Mouse (Mus musculus) intestine, embryonic 16.5 days (tissue): Measurements from ENCODE around the gene Scrn2. TPM values are rescaled to one million over a fixed set of nuclear protein-coding genes. Genes with fewer than 3 reads are reported as not detected.

ENCODE experiments used
- ATAC-seq: fragments of 200-750 bp; cut with Nextera tagmentation; 2 replicates; pipeline ENCODE4 v1.8.0; 2017; ENCODE audit warnings: moderate TSS enrichment, moderate library complexity
- H3K27ac ChIP-seq: fragments of 300-500 bp; sonication (generic); 2 replicates; pipeline ENCODE4 v1.5.1; 2014; ENCODE audit warnings: mild to moderate bottlenecking, low read length
- H3K27me3 ChIP-seq: fragments of 300-500 bp; sonication (generic); replicated peaks from 2 replicates; pipeline ENCODE4 v1.6.1; 2014; ENCODE audit warnings: low read length, control low read depth, mixed read lengths; ENCODE audit not compliant: control insufficient read depth, insufficient read depth
- H3K36me3 ChIP-seq: fragments of 300-500 bp; sonication (generic); 2 replicates; pipeline ENCODE4 v1.6.1; 2014; ENCODE audit warnings: low read length, control low read depth; ENCODE audit not compliant: control insufficient read depth, insufficient read depth
- H3K4me1 ChIP-seq: fragments of 300-500 bp; sonication (generic); 2 replicates; pipeline ENCODE4 v1.6.1; 2014; ENCODE audit warnings: low read length, control low read depth, mixed read lengths; ENCODE audit not compliant: control insufficient read depth, insufficient read depth
- H3K4me2 ChIP-seq: fragments of 300-500 bp; sonication (generic); 2 replicates; pipeline ENCODE4 v1.6.1; 2014; ENCODE audit warnings: low read depth, low read length, control low read depth
- H3K4me3 ChIP-seq: fragments of 300-500 bp; sonication (generic); 2 replicates; pipeline ENCODE4 v1.5.1; 2014; ENCODE audit warnings: mild to moderate bottlenecking, low read length
- H3K9ac ChIP-seq: fragments of 300-500 bp; sonication (generic); 2 replicates; pipeline ENCODE4 v1.6.1; 2014; ENCODE audit warnings: low read depth, low read length
- H3K9me3 ChIP-seq: fragments of 300-500 bp; sonication (generic); 2 replicates; pipeline ENCODE4 v1.6.1; 2016; ENCODE audit warnings: low read length, control low read depth; ENCODE audit not compliant: control insufficient read depth
- WGBS: fragments of 180-500 bp; shearing (Covaris S2); extraction: QIAGEN DNeasy Blood & Tissue Kit; methylation state at CpG from one replicate; pipeline ENCODE4 v1.1.7; 2014; 5-methylcytosine and 5-hydroxymethylcytosine counted together
- polyA plus RNA-seq: library from polyadenylated mRNA; unstranded; fragments of >200 nt; fragmentation: Nextera tagmentation; extraction: Ambion mirVana; gene quantifications from 2 replicates; pipeline ENCODE4 v1.2.1, GENCODE M21; 2015

Gene Scrn2
- polyA plus RNA-seq, 1 experiment from 2014 or later = 26.9 TPM

DNA sequence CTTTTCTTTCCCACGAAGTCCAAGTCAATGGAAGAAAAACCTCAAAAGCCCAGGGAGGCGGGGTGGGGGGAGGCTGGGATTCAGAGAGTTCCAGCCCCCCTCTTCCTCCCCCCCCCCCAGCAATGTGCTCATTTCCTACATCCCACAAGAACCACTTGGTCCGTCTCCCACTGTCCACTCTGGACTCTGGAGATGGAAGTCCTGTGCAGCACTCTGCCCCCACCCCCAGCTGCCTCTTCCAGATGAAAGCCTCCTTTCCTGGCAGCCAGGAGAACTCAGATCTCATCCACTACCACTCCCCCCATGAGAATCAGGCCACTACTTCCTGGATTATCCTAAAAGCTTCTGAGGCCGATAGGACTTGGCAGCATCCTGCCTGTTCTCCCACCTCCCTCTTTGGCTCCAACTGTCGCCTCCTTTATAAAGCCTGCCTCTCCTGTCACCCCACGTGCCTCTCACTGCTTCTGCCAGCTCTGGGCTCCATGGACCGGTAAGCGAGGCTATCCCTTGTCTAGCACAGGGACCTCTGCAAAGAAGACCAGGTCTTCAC, 16.5 kb upstream of the Scrn2 start, which contains the start of gene Sp6:
Gene Sp6, plus strand, starts transcription at position 274 of the 550 bp plus-strand sequence.
- no peak within 1 kb of the TSS for H3K27ac ChIP-seq
- peaks cover 33% of the 10 kb centered on the region for H3K27me3 ChIP-seq
- no peak within 1 kb of the TSS for H3K4me3 ChIP-seq
- H3K9me3 ChIP-seq = no peaks in the 10 kb centered on the region
- peaks cover 4% of the 10 kb centered on the region for H3K4me1 ChIP-seq
- H3K4me2 ChIP-seq = no peak within 1 kb of the TSS
- no peak for ATAC-seq
- no peak within 1 kb of the TSS for H3K9ac ChIP-seq
- H3K36me3 ChIP-seq = no peaks in the 10 kb centered on the region
- 33% methylated on average over 8 of the region's 8 CpGs for WGBS

DNA sequence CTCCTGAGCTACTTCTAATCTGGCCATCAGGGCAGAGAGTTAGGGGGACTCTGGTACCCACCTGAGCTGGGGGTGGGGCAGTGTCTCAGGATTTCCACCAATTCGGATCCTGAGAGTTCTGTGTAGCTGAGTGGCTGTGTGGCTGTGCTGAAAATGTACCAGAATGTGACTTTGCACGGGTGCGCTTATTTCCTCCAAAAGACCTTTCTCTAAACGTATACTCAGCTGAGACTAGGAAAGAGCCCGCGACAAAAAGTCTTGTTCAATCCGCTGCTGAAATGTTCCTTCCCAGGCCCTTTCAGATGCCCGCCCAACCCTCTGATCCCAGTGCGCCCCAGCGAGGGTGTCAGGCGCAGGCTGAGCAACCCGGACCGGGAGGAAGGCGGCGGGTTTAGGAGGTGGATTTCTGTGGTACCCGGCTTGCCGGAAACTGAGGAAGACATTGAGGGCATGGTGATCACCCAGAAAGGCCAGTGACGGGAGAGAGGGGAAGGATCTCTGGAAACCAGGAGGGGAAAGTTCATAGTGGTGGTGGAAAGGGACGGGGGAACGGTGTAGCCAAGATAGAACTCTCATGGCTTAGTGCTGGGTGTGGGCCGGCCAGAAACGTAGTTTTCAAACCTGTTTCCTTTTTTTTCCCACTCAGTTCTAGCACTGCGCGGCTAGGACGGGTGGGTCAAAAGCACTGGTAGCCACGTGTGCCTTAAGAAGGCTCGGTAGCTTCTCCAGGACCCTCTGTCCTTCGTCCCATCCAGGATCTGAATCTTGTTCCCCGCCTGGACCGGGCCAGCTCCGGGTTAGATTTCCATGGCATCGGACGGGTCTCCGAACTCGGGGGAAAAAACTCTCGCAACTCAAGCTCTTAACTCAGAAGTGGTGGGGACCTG, 11.8 kb upstream of the Scrn2 start:
- Histone ChIP-seq H3K4me1 (peaks cover 35% of the 10 kb centered on the region), H3K9me3 (no peaks in the 10 kb centered on the region), H3K27ac (no peak overlapping the region), H3K4me3 (peak overlapping the region; percentile 46), H3K9ac (0 out of 2 replicates have a peak overlapping the region, but pooled peaks have one; percentile 64), H3K36me3 (no peaks in the 10 kb centered on the region), H3K4me2 (peak overlapping the region; percentile 76), H3K27me3 (peaks cover 64% of the 10 kb centered on the region)
- ATAC-seq = no peak
- under 1% methylated on average over 36 of the region's 36 CpGs for WGBS

DNA sequence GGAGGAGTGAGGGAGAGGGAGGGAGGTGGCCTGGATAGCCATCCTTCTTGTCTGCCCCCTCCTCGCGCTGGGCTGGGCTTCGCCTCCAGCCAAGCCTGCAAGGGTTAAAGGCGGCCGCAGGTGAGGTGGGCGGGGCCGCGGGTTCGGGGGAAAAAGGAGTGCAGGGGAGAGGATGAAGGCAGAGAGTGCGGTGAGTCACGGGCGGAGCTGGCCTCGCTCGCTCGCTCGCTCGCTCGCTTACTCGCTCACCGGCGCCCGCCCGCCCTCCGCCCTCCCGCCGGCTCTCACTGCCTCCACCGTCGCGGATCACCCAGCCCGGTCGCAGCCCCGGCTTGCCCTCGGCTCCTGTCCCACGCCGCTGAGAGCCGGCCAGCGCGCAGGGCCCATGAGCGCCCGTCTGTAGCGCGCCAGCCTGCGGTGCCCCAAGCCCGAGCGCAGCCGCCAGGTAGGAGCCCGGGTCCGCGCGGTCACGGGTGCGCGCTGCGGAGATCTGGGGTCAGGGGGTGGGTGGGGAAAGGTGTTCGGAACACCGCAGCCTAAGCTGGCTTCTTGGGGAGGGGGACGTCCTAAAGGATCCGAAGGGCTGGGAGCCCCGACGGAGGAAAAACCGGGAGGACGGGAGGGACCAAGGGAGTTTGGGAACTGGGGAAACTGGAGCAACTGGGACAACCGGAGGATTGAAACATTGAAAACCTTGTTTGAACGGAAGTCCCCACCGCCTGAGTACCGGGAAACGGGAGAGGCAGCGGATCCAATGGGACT, 11.0 kb upstream of the Scrn2 start:
- peak overlapping the region; percentile 46 for H3K4me3 ChIP-seq
- WGBS = 1% methylated on average over 64 of the region's 68 CpGs
- no peaks in the 10 kb centered on the region for H3K36me3 ChIP-seq
- H3K9me3 ChIP-seq = no peaks in the 10 kb centered on the region
- H3K9ac ChIP-seq = peak overlapping the region; percentile 64
- H3K4me2 ChIP-seq = peak overlapping the region; percentile 76
- H3K27ac ChIP-seq = no peak overlapping the region
- peaks cover 35% of the 10 kb centered on the region for H3K4me1 ChIP-seq
- H3K27me3 ChIP-seq = peaks cover 66% of the 10 kb centered on the region
- peak; percentile 36 for ATAC-seq

DNA sequence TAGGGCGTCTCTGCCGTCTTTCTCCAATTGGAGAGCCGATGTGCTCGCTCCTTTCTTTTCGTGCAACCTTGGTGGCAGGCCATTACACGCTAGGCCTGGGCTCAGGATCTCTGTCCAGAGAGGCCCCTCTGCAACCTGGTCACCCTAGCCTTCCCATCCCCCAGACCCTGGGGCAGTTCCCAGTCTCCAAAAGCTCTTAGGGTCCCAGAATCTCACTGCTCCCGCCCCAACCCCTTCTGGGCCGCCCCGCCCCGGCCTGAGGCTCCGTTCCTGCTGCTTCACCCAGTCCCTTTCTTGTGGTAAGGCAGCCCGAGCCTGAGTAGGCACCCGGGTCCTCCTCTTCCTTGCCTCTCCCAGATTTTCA, 10.4 kb upstream of the Scrn2 start:
- H3K4me3 ChIP-seq = no peak overlapping the region; the same call in 1 of the 2 replicates
- peak overlapping the region; percentile 76; the same call in 1 of the 2 replicates for H3K4me2 ChIP-seq
- no peak for ATAC-seq
- H3K9ac ChIP-seq = no peak overlapping the region
- H3K9me3 ChIP-seq = no peaks in the 10 kb centered on the region
- WGBS = 10% methylated on average over 13 of the region's 13 CpGs
- no peaks in the 10 kb centered on the region for H3K36me3 ChIP-seq
- no peak overlapping the region for H3K27ac ChIP-seq
- H3K4me1 ChIP-seq = peaks cover 35% of the 10 kb centered on the region
- peaks cover 71% of the 10 kb centered on the region for H3K27me3 ChIP-seq

DNA sequence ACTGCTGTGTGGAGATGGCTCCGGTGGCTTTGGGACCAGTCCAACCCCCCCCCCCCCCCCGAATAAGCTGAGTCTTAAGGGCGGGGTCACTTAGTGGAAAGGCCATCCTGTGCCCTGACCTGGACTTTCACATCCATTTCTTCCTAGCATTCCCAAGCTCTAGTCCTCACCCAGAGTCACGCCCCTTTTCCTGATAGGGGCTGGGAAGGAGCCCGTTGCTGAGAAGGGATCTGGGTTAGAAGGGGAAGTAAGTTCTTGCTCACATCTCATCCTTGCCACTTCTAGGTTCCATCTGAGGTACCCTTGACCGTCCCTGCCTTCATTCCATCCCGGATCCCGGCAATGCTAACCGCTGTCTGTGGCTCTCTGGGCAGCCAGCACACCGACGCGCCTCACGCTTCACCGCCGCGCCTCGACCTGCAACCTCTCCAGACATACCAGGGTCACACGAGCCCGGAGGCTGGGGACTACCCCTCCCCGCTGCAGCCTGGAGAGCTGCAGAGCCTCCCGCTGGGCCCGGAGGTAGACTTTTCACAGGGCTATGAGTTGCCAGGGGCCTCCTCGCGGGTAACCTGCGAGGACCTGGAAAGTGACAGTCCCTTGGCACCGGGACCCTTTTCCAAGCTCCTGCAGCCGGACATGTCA, 8.5 kb upstream of the Scrn2 start:
- peaks cover 64% of the 10 kb centered on the region for H3K27me3 ChIP-seq
- WGBS = 1% methylated on average over 27 of the region's 27 CpGs
- peak overlapping the region; percentile 98 for H3K4me2 ChIP-seq
- 0 out of 2 replicates have a peak, but pooled peaks have one; percentile 11 for ATAC-seq
- no peak overlapping the region for H3K27ac ChIP-seq
- peaks cover 45% of the 10 kb centered on the region for H3K4me1 ChIP-seq
- H3K36me3 ChIP-seq = no peaks in the 10 kb centered on the region
- H3K9me3 ChIP-seq = no peaks in the 10 kb centered on the region
- H3K4me3 ChIP-seq = peak overlapping the region; percentile 66
- peak overlapping the region; percentile 78 for H3K9ac ChIP-seq

DNA sequence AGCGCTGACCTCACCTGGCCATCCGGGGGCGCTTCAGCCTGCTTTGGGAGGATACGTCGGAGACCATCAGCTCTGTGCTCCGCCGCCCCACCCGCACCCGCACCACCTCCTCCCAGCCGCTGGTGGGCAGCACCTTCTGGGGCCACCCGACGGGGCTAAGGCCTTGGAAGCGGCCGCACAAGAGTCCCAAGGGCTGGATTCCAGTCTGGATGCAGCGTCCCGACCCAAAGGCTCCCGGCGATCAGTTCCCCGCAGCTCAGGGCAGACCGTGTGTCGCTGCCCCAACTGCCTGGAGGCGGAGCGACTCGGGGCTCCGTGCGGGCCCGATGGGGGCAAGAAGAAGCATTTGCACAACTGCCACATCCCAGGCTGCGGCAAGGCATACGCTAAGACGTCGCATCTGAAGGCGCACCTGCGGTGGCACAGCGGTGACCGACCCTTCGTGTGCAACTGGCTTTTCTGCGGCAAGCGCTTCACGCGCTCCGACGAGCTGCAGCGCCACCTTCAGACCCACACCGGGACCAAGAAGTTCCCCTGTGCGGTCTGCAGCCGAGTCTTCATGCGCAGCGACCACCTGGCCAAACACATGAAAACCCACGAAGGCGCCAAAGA, 7.8 kb upstream of the Scrn2 start:
- H3K4me3 ChIP-seq = peak overlapping the region; percentile 66
- ATAC-seq = peak; percentile 75
- no peaks in the 10 kb centered on the region for H3K9me3 ChIP-seq
- H3K4me2 ChIP-seq = peak overlapping the region; percentile 98
- peaks cover 45% of the 10 kb centered on the region for H3K4me1 ChIP-seq
- H3K27me3 ChIP-seq = peaks cover 57% of the 10 kb centered on the region
- WGBS = under 1% methylated on average over 49 of the region's 50 CpGs
- no peaks in the 10 kb centered on the region for H3K36me3 ChIP-seq
- peak overlapping the region; percentile 78 for H3K9ac ChIP-seq
- no peak overlapping the region for H3K27ac ChIP-seq

DNA sequence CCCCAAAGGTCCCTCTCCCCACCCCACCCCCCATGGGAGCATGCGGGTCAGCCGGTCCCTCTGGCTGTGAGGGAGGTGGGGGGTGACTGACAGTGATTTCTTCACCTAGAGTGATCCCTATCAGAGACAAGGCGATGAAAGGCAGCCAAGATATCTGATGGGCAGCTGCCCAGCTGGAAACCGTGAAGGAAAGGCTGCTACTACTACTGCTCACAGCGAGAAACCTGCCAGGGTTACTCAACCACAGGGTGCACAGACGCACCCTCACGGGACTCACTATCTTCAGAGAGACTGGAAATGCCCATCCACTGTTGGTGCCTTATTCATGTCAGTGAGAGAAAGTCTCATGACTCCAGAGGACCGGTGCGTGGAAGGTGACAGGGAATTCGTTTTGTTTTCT, 4.8 kb upstream of the Scrn2 start:
- H3K4me1 ChIP-seq = peaks cover 27% of the 10 kb centered on the region
- H3K27ac ChIP-seq = no peak overlapping the region
- H3K9me3 ChIP-seq = no peaks in the 10 kb centered on the region
- WGBS = 57% methylated on average over 10 of the region's 10 CpGs
- no peaks in the 10 kb centered on the region for H3K36me3 ChIP-seq
- no peak overlapping the region for H3K9ac ChIP-seq
- H3K4me3 ChIP-seq = no peak overlapping the region
- no peak for ATAC-seq
- no peak overlapping the region for H3K4me2 ChIP-seq
- peaks cover 35% of the 10 kb centered on the region for H3K27me3 ChIP-seq

DNA sequence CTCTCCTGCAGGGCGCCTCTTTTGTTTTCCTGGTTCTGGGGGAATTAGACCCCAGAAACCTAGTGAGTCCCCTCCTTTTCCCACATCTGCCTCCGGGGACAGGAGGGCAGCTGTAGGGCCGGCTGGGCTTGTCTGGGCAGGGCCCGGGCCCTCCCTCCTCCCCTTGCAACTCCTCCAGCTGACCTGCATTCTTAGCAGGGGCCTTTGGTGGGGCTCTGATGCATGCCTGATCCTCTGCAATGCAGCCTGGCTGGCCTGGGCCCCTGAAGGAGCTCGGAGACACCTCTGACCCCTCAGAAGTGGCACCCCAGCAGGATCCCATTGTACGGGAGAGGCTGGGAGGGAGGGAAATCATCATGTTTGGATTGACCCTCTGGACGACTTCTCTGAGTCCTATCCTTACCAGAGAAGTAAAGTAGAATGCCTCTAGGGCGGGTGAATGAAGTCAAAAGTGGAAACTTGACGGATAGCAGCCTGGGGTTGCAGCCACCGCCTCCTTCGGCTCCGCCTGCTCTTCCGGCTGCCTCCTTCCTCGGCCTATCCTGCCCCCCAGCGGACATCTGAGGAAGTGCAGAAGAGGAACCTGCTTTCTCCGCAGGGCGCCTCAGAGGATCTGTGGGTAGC, 3.9 kb upstream of the Scrn2 start:
- peak overlapping the region; percentile 56 for H3K9ac ChIP-seq
- peaks cover 35% of the 10 kb centered on the region for H3K4me1 ChIP-seq
- H3K4me3 ChIP-seq = peak overlapping the region; percentile 31
- peak overlapping the region; percentile 42 for H3K27ac ChIP-seq
- peak; percentile 32 for ATAC-seq
- no peaks in the 10 kb centered on the region for H3K36me3 ChIP-seq
- H3K27me3 ChIP-seq = peaks cover 26% of the 10 kb centered on the region
- peak overlapping the region; percentile 45 for H3K4me2 ChIP-seq
- 4% methylated on average over 17 of the region's 17 CpGs for WGBS
- H3K9me3 ChIP-seq = no peaks in the 10 kb centered on the region
